Mouse (Mus musculus) bone marrow, adult 2 months (tissue): ENCODE data around the gene Slc22a23.

Experiments
- CTCF ChIP-seq: fragments of 200-500 bp; IDR thresholded peaks from 2 replicates; pipeline ENCODE4 v1.5.1; 2011; ENCODE audit warnings: low read length, control low read depth; ENCODE audit not compliant: control insufficient read depth, insufficient read depth
- POLR2A ChIP-seq: fragments of 200-500 bp; IDR thresholded peaks from 2 replicates; pipeline ENCODE4 v1.6.1; 2011; ENCODE audit warnings: low read depth, mild to moderate bottlenecking, control low read depth, low read length, borderline replicate concordance; ENCODE audit not compliant: control insufficient read depth

- no peak for TF ChIP-seq POLR2A
- no peak for TF ChIP-seq CTCF
These were observed 100.8 kb downstream of the Slc22a23 start for GRCm38 (mm10) chr13:34244186-34244585.
